Mouse (Mus musculus): ENCODE measurements at regions not wholly inside any gene's neighbourhood (a gene's known extent, or its start where the extent isn't known, plus 50 kb on each side); places are given as distances from the start of the nearest gene placed in this dataset.

- no peaks in the 10 kb centered on the region for H3K9me3 ChIP-seq (ENCODE audit: low read length)
- no peaks in the 10 kb centered on the region for H3K27me3 ChIP-seq (ENCODE audit: insufficient read depth, low read length)
- no peaks in the 10 kb centered on the region for H3K36me3 ChIP-seq (ENCODE audit: insufficient read depth, low read length)
- H3K4me1 ChIP-seq (replicated peaks; ENCODE audit: low read depth, low read length) = no peaks in the 10 kb centered on the region
- no peak overlapping the region for H3K4me3 ChIP-seq (replicated peaks; ENCODE audit: low read length)
- TF ChIP-seq CTCF (conservative IDR thresholded peaks at IDR 0.05; ENCODE audit: low read length) (no peak), POU5F1 (IDR thresholded peaks at IDR 0.05; ENCODE audit: borderline replicate concordance, low read length) (no peak), NANOG (IDR thresholded peaks at IDR 0.05; ENCODE audit: borderline replicate concordance, low read length) (no peak)
Observed at GRCm38 (mm10) chr1:76489681-76490492, 943.8 kb downstream of the Slc4a3 start.

- Histone ChIP-seq H3K27me3 (ENCODE audit: insufficient read depth, low read length) (no peaks in the 10 kb centered on the region), H3K9me3 (ENCODE audit: low read length) (no peaks in the 10 kb centered on the region), H3K36me3 (ENCODE audit: insufficient read depth, low read length) (no peaks in the 10 kb centered on the region), H3K4me1 (replicated peaks; ENCODE audit: low read depth, low read length) (no peaks in the 10 kb centered on the region), H3K4me3 (replicated peaks; ENCODE audit: low read length) (no peak overlapping the region)
- TF ChIP-seq NANOG (IDR thresholded peaks at IDR 0.05; ENCODE audit: borderline replicate concordance, low read length) = no peak
Observed at GRCm38 (mm10) chr1:76490719-76491118, 944.7 kb downstream of the Slc4a3 start.

- no peak overlapping the region for H3K4me3 ChIP-seq (replicated peaks; ENCODE audit: low read length)
- TF ChIP-seq NANOG (IDR thresholded peaks at IDR 0.05; ENCODE audit: borderline replicate concordance, low read length) = no peak
- TF ChIP-seq CTCF (conservative IDR thresholded peaks at IDR 0.05; ENCODE audit: low read length) = no peak
- no peak for TF ChIP-seq POU5F1 (IDR thresholded peaks at IDR 0.05; ENCODE audit: borderline replicate concordance, low read length)
- H3K9me3 ChIP-seq (ENCODE audit: low read length) = no peaks in the 10 kb centered on the region
Observed at GRCm38 (mm10) chr1:76491187-76491586, 945.1 kb downstream of the Slc4a3 start.

GRCm38 (mm10) chr1:76505150-76505549, 959.1 kb downstream of the Slc4a3 start:
- Histone ChIP-seq H3K4me1 (replicated peaks; ENCODE audit: low read depth, low read length) (no peaks in the 10 kb centered on the region), H3K27me3 (ENCODE audit: insufficient read depth, low read length) (no peaks in the 10 kb centered on the region), H3K4me3 (replicated peaks; ENCODE audit: low read length) (no peak overlapping the region), H3K36me3 (ENCODE audit: insufficient read depth, low read length) (no peaks in the 10 kb centered on the region), H3K9me3 (ENCODE audit: low read length) (no peaks in the 10 kb centered on the region)
- no peak for TF ChIP-seq CTCF (conservative IDR thresholded peaks at IDR 0.05; ENCODE audit: low read length)
- no peak for TF ChIP-seq NANOG (IDR thresholded peaks at IDR 0.05; ENCODE audit: borderline replicate concordance, low read length)
- TF ChIP-seq POU5F1 (IDR thresholded peaks at IDR 0.05; ENCODE audit: borderline replicate concordance, low read length) = no peak

More at GRCm38 (mm10) chr1:76491187-76491586, 945.1 kb downstream of the Slc4a3 start:
- Histone ChIP-seq H3K4me1 (replicated peaks; ENCODE audit: low read depth, low read length) (no peaks in the 10 kb centered on the region), H3K36me3 (ENCODE audit: insufficient read depth, low read length) (no peaks in the 10 kb centered on the region), H3K27me3 (ENCODE audit: insufficient read depth, low read length) (no peaks in the 10 kb centered on the region)

GRCm38 (mm10) chr1:76508821-76509220, 962.8 kb downstream of the Slc4a3 start:
- Histone ChIP-seq H3K4me3 (replicated peaks; ENCODE audit: low read length) (no peak overlapping the region), H3K9me3 (ENCODE audit: low read length) (no peaks in the 10 kb centered on the region), H3K36me3 (ENCODE audit: insufficient read depth, low read length) (no peaks in the 10 kb centered on the region), H3K27me3 (ENCODE audit: insufficient read depth, low read length) (no peaks in the 10 kb centered on the region), H3K4me1 (replicated peaks; ENCODE audit: low read depth, low read length) (no peaks in the 10 kb centered on the region)
- TF ChIP-seq NANOG (IDR thresholded peaks at IDR 0.05; ENCODE audit: borderline replicate concordance, low read length) (no peak), POU5F1 (IDR thresholded peaks at IDR 0.05; ENCODE audit: borderline replicate concordance, low read length) (no peak), CTCF (conservative IDR thresholded peaks at IDR 0.05; ENCODE audit: low read length) (no peak)

GRCm38 (mm10) chr1:76509486-76509885, 963.4 kb downstream of the Slc4a3 start:
- H3K36me3 ChIP-seq (ENCODE audit: insufficient read depth, low read length) = no peaks in the 10 kb centered on the region
- H3K4me1 ChIP-seq (replicated peaks; ENCODE audit: low read depth, low read length) = no peaks in the 10 kb centered on the region
- TF ChIP-seq POU5F1 (IDR thresholded peaks at IDR 0.05; ENCODE audit: borderline replicate concordance, low read length) (no peak), NANOG (IDR thresholded peaks at IDR 0.05; ENCODE audit: borderline replicate concordance, low read length) (no peak), CTCF (conservative IDR thresholded peaks at IDR 0.05; ENCODE audit: low read length) (no peak)
- no peaks in the 10 kb centered on the region for H3K9me3 ChIP-seq (ENCODE audit: low read length)
- H3K4me3 ChIP-seq (replicated peaks; ENCODE audit: low read length) = no peak overlapping the region
- no peaks in the 10 kb centered on the region for H3K27me3 ChIP-seq (ENCODE audit: insufficient read depth, low read length)

- no peaks in the 10 kb centered on the region for H3K36me3 ChIP-seq (ENCODE audit: insufficient read depth, low read length)
- H3K4me3 ChIP-seq (replicated peaks; ENCODE audit: low read length) = no peak overlapping the region
- H3K9me3 ChIP-seq (ENCODE audit: low read length) = no peaks in the 10 kb centered on the region
- H3K4me1 ChIP-seq (replicated peaks; ENCODE audit: low read depth, low read length) = no peaks in the 10 kb centered on the region
- H3K27me3 ChIP-seq (ENCODE audit: insufficient read depth, low read length) = no peaks in the 10 kb centered on the region
- TF ChIP-seq POU5F1 (IDR thresholded peaks at IDR 0.05; ENCODE audit: borderline replicate concordance, low read length) (no peak), CTCF (conservative IDR thresholded peaks at IDR 0.05; ENCODE audit: low read length) (no peak), NANOG (IDR thresholded peaks at IDR 0.05; ENCODE audit: borderline replicate concordance, low read length) (no peak)
Observed at GRCm38 (mm10) chr1:76512156-76512555, 966.1 kb downstream of the Slc4a3 start.

- no peak for TF ChIP-seq NANOG (IDR thresholded peaks at IDR 0.05; ENCODE audit: borderline replicate concordance, low read length)
- TF ChIP-seq CTCF (conservative IDR thresholded peaks at IDR 0.05; ENCODE audit: low read length) = no peak
- no peak for TF ChIP-seq POU5F1 (IDR thresholded peaks at IDR 0.05; ENCODE audit: borderline replicate concordance, low read length)
- Histone ChIP-seq H3K27me3 (ENCODE audit: insufficient read depth, low read length) (no peaks in the 10 kb centered on the region), H3K36me3 (ENCODE audit: insufficient read depth, low read length) (no peaks in the 10 kb centered on the region), H3K4me1 (replicated peaks; ENCODE audit: low read depth, low read length) (no peaks in the 10 kb centered on the region), H3K9me3 (ENCODE audit: low read length) (no peaks in the 10 kb centered on the region), H3K4me3 (replicated peaks; ENCODE audit: low read length) (no peak overlapping the region)
Observed at GRCm38 (mm10) chr1:76513490-76513889, 967.4 kb downstream of the Slc4a3 start.

GRCm38 (mm10) chr1:76529531-76529930, 983.5 kb downstream of the Slc4a3 start:
- Histone ChIP-seq H3K4me3 (replicated peaks; ENCODE audit: low read length) (no peak overlapping the region), H3K36me3 (ENCODE audit: insufficient read depth, low read length) (no peaks in the 10 kb centered on the region), H3K27me3 (ENCODE audit: insufficient read depth, low read length) (no peaks in the 10 kb centered on the region), H3K4me1 (replicated peaks; ENCODE audit: low read depth, low read length) (no peaks in the 10 kb centered on the region), H3K9me3 (ENCODE audit: low read length) (no peaks in the 10 kb centered on the region)
- no peak for TF ChIP-seq POU5F1 (IDR thresholded peaks at IDR 0.05; ENCODE audit: borderline replicate concordance, low read length)
- no peak for TF ChIP-seq NANOG (IDR thresholded peaks at IDR 0.05; ENCODE audit: borderline replicate concordance, low read length)
- no peak for TF ChIP-seq CTCF (conservative IDR thresholded peaks at IDR 0.05; ENCODE audit: low read length)
